Mouse (Mus musculus): Measurements from ENCODE around the gene Nav1.

Gene Nav1

DNA sequence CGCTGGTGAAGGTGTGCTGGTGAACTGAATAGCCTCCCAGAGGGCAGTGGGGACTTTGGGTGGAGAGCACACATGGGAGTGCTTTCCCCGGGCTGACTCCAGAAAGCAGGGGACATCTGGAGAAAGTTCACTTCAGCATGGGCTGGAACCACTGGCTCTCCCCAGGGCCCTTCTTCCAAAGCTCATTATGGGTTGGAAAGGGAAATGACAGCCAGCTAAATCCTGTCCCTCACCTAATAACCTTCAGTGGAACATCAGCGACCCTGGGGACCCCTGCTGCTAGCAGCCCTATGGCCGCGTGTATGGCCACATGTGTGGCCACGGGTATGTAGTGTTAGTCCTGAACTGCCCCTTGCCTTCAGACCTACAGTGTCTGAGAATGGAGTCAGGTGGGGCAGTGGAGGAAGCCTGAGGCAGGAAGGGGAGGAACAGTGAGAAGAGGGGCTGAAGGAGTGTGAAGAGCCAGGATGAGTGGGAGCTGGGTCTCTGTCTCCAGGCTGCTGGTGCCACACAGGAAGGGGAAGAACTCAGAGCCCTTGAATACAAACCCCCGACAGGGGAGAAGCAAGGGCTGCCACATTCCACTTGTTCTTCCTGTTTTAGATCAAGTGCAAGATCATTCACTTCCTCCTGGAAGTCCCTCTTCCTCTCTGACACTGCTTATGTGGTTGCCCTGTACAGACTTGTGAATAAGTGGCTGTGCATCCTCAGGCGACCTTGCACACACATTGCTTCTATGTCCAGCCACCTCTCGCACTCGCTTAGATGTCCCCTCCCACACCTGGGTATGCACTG is 90.4 kb downstream of the Nav1 start:
- no peak for DNase-seq (ENCODE audit: low spot score)

DNA sequence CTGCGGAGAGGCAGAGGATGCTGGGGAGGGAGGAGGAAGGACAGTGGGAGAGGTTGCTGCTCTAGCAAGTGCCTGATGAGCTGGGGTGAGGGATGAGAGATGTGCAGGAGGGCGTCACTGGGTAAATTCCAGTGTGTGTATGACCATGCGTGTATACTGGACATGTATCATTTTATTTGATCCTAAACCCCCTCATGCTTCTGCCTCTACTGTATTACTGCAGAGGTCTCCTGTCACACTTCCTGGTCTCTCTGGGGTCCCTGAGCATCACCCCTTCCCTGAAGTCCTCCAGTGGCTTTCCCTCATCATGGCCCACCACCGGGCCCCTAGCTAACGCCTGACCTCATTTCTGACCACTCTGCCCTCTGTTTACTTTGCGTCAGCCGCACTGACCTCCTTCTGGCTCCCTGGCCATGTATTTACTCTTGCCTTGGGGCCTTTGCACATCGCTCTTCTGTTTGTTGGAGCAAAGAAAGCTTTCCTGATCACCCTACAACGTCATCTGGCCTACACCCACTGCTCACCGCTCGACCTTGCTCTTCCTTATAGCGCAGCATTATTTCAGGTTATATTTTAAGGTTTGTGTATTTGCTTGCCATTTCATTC is 91.4 kb downstream of the Nav1 start:
- DNase-seq (ENCODE audit: low spot score), result no peak

DNA sequence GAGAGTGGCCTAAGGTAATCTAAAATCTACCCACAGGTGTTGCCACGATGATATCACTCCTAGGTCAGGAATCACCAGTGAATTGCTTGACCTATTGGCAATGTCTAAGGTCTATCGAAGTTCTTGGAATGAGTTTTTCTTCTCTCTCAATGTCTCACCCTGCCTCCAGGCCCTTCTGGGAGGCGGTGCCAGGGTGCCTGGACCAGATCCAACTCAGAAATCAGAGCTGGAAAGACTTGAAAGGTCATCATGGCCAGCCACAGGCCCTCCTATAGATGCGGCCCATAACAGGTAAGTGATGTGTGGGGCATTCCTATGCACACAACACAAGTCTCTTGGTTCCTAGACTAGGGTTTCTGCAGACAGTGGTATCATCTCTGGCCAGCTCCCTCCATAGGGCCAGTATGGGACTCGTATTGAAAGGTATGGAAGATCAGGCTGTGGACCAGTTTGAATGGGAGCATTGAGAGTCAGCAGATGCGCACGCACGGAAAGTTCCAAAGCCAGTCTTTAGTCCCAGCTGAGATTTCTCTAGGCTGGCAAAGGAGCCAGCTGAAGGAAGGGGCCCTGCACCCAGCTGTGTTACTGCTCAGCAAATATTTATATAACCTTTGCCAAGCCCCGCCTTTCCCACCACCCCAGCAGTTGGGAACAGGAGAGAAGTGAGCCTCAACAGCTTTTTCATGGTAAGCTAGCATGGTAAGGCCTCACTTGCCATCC is 92.0 kb downstream of the Nav1 start:
- no peak for DNase-seq (ENCODE audit: low spot score)

DNA sequence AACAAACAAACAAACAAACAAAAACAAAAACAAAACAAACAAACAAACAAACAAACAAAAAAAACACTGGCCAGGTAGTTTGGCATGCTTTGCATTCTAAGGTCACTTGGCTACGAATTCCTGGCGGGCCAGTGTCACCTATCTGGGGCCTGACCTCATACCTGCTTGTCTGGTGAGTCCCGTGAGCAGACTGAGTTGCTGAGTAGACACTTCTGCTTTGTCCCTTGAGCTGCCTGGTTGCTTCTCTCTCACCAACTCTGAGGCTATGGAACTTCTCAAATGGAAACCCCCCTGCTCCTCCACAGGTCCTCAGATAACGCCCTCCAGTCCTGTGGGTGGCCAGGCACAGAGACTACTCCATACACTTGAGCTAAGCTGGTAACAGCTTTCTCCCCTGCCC is 93.0 kb downstream of the Nav1 start:
- no peak for DNase-seq (ENCODE audit: low spot score)

DNA sequence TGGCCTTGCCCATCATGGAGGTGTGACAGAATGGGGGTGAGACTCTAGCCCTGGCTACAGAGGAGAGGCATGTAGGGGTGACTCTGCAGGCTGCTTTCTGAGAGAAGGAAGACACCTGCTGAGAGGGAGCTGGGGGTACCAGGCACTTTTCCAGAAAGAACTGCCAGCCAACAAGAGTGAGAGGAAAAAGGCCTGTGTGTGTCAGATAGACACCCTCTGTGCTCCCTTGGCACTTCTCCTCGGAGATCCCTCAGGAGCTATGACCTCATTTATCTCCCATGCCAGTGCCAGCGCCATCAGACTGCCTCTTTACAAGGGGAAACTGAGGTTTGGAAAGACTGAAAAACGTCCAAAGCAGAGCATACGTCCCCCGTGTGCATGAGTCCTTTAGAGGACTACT is 93.6 kb downstream of the Nav1 start:
- no peak for DNase-seq (ENCODE audit: low spot score)

DNA sequence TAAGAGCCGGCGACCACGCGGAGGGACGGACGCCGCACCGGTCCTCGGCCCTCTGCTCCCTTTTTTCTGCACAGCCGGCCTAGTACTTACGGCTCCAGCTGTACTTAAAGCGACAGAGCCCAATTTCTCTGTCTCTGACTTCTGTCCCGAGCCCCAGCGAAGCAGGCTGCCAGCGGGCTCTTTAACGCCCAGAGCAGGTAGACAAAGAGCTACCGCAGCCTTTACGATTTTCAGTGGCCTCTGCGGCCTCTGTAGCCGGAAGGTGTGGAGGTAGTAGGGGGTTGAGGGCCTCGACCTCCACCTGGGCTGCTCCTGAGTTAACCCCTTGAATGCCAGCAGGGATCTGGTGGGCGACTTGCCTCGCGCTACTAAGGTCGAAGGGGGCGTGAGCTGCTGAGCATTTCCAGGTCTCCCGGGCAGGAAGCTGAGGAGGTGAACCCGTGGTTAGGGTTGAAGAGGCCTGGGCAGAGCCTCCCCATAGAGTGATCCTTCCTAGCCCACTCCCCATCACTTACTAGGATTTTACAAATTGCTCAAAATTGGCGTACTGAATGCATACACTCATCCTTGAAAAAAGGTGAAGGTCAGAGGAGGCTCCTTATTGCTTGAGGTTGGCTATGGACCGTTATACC is 96.6 kb downstream of the Nav1 start:
- DNase-seq (ENCODE audit: low spot score), result peak; percentile 42

DNA sequence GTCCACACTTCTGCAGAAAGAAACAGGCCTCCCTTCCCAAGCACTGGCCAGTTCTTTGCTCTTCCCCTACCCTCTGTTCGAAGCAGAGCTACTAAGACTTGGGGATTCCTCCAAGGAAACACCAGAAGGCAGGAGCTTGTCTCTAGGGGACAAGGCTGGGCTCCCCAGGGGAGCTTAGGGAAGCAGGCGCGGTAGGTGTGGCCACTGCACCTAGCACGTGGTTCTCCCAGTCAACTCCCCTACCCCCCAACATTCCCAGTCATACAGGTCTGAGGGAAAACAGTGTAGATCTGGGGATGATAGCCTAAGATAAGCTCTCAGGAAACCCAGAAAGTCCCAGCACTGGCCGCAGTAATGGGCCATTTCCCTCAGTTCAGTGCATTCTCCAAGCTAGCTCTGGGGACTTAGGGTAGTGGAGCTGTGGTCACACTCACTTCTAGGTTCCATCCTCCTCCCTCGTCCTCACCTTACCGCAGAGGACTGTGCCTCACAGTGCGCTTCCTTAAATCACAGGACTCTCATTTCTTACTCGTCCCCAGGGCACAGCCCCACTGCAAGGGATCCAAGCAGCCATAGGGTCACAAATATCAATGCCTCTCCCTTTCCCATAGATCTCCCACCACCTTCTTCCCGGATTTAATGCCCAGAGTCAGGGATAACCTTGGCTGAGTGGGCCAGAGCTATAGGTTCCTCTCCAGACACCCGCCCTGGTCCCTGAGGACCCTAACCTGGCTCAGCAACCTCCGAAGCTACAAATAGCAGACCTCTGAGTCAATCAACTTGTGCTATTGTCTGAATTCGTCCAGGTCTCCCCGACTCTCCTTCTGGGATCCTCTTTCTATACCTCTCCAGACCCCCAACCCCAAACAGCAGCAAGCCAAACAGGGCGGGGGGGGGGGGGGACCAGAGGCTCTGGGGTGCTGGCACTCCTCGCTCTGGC is 97.7 kb downstream of the Nav1 start:
- no peak for DNase-seq (ENCODE audit: low spot score)

DNA sequence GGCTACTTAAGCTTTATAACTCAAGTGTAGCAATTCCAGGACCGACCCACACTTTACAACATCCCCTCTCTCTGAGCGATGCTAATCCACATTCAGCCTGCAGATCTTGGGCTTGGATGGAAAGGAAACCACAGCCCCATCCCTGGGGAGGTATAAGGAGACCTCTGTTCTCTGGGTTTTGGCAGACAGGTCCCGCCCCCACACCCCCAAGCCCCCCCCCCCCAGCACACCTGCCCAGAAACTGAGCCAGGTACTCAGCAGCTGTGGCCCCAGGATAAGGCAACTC is 98.8 kb downstream of the Nav1 start:
- no peak for DNase-seq (ENCODE audit: low spot score)

DNA sequence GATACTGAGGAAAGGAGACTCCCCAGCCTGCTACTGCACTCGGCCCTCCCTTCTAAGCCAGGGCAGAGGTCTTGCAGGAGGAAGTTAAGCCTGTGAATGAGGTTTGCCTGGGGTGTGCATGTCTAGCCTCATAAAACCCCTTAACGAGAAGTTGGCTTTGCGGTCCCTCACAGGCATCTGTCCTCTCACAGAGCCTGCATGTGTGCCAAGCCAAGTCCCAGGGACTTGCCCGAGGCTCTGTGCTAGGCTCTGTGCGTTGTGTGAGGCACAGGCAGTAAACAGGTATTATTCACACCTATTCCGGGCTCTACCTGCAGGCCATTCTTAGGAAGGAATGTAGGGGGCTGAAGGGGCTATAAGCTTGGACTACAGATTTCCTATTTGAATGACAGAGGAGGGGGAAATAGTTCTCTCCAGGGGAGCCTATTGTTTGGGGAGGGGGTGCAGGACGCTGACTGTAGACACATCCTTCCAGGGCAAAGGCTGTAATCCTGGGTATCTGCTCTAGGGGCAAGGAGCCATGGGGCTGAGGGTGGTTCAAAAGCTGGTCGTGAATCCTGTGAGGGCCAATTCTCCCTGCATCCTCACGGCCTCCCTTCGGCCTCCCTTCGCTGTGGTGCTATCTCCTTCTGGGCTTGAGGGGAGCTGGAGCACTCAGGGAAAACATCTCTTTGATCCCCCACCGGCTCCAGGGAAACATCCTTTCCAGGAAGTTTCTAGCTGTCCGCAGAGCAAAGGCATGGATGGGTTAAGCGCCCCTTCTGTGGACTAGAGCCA is 99.3 kb downstream of the Nav1 start:
- DNase-seq (ENCODE audit: low spot score), result no peak

DNA sequence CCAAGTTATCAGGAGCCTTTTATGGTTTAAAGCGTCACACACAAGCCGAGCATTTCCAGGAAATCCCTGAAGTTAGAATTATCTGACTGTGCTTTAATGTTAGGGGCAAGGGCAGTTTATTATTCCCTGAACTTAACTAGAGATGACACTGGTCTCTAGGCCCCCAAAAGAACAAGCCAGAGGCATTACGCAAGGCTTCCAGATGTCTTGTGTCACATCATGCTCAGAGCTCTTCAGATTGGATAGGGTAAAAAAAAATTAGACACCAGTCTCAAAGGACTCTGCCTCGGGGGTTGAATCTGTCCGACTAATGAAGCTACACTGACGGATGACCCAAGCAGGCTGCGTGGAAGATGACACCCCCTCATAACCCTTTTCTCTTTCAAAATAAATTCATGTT is 101.6 kb downstream of the Nav1 start:
- DNase-seq (ENCODE audit: low spot score), result no peak

DNA sequence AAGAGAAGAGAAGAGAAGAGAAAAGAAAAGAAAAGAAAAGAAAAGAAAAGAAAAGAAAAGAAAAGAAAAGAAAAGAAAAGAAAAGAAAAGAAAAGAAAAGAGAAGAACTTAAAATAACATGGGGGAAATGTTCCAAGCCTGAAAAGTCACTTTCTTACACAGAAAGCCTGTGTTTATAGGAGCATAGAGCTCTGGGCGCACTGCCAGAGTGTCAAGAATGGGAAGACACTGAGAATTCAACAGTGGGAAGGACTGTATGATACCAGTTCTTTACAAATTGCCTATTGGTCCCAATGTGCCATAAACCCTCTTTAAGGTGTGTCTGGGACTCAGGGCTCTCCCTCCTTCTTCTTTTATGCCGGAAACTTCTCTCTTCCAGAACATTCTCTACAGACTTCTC is 103.7 kb downstream of the Nav1 start:
- DNase-seq (ENCODE audit: low spot score), result no peak

DNA sequence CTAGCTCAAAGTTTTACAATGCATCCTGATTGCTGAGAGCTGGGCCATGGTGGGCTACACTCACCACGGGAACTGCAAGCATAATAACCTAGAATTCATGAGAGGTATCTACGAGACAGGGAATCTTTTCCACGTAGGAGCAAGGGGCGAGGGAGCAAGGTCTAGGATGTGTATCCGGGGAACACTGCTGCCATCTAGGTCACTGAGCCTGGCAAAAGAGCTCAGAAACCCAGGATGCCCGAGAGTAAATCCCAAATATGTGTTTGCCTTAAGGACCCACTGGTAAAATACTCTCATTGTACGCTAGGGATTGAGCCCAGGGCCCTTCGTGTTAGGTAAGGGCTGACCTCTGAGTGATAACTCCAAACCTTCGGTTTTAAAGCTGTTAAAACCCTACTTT is 104.3 kb downstream of the Nav1 start:
- DNase-seq (ENCODE audit: low spot score), result no peak

DNA sequence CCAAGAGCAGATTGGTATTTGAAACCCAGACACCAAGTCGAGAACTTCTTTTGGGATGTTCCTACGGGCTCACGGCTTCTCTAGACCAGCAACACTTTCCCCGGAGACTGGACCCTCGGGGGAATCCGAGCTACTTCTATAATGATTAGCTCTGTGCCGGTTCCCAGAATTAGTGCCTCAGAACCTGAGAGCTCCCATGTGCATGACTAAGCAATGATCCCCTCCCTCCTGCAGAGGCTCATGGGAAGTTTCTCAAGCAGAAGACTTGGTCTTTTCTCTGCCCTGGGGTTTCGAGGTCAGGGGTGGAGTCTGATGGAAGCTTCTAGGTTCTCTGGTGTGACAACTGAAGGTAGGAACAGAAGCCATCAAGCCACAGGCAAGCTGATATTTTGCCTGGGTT is 105.0 kb downstream of the Nav1 start:
- DNase-seq (ENCODE audit: low spot score), result no peak

DNA sequence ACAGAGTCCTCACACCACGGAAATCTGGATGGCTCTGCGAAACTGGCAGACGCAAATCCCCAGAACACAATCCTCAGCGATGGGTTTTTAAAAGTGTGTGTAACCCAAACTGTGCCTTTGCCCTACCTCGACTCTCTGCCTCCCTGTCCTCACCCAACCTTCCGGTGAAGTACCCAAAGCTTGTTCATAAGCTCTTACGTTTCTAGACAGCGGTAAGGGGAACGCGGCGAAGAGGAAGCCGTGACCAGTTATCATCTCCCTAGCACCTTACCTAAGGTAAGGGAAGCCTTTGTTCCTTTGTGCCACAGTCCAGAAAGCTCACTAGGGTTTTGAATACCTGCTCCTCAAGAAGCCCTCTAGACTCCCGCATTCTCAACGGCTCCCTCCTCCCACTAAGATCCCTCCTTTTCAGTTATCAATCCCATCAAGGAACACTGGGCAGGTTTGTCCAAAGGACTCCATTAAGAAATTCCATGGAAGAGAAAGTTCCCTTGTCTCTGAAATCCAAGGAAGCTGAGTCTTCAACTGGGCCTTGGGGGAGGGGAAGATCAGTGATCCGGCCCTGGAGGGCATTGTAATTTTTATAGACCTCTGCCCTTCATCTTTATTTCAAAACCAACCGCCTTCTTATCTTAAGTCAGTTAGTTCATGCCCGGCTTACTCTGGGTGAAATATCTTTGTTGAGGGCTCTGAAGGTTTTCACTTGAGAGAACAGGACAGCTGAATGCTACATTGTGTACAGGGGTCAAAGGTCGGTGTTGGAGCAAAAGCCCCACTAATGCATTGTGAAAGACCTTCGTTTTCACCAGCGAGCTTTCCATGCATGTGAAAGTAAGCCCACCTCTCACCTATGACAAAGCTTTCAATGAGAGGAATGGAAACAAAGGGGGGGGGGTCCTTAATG is 108.4 kb downstream of the Nav1 start:
- DNase-seq (ENCODE audit: low spot score), result no peak

DNA sequence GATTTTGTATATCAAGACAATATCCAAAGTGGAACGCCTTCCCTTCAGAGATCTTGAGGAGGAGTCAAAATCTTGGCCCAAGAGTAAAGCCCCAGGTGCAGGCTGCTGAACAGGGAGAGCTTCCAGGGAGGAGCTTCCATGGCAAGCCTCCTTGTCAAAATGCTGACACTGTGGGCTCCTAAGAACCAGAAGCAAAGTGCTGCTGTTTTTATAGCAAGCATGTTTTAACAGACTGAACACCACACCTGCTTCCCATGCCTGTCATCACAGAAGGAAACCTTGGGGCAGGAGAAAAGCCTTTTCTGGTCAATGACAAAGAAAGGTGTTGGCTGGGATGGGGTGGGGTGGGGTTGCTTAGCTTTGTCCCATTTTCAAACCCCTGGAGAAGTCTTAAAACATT is 112.0 kb downstream of the Nav1 start:
- no peak for DNase-seq (ENCODE audit: low spot score)

DNA sequence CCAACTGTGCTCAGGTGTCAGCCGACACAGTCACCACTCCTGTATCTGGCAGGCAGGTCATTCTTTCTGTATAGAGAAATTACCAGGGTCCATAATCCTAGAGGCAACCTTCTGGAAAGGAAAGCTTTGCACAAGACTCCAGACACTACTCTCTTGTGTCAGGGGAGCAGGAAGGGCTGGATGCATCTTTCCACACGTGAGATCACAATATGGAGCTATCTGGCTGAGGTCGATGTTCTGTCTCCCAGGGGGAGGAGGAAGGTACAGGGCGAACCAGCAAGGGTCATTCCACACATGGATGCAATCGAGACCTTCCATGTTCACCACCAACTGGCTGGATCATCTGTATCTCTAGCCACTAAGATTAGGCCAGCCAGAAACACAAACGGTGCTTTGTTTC is 113.2 kb downstream of the Nav1 start:
- no peak for DNase-seq (ENCODE audit: low spot score)

DNA sequence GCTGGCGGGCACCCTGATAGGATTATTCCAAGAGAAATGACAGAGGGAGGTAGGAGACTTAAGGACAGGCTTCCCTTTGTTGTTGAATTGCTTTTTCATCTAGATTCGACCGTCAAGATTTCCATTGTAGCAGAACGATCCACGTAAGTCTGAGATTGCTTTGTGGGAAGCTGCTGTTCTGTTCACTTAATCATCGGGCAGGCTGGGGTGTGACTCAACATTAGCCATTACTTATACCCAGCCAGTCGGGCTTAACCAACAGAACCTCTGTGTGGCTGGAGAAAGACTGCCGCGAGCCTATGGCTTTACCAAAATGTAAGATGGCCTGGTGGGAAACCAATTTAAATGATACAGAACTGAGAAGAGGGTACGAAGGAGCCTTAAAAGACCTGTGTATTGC is 114.7 kb downstream of the Nav1 start:
- no peak for DNase-seq (ENCODE audit: low spot score)

DNA sequence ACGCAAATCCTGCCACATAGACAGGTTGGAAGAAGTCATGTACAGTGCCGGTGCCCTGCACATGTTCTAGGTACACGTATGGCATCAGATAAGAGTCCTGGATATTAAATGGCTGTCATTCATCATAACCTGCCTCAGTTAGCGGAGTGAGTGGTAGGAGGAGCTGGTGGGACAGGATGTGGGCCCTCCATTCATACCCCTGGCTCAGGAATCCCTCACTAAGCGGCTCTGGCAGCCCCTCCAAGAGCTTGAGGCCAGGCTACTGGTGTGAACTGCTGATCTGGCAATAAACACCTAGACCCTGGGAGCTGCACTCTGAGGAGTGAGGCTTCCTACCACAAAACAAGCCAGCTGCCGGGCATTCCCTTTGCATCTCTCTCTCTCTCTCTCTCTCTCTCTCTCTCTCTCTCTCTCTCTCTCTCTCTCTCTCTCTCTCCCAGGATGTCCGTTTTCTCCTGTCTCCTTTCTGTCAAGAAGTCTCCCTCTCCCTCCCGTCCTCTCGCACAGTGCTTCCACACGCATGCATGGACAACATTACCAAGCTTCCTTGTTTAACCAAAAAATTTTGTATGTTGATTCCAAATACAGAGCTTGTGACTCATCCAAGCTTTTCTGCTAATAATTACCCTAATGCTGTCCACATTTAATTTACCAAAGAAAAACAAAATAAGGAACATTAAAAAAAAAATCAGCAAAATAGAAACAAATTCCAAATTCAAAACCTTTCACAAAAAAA is 116.0 kb downstream of the Nav1 start:
- DNase-seq (ENCODE audit: low spot score), result no peak

DNA sequence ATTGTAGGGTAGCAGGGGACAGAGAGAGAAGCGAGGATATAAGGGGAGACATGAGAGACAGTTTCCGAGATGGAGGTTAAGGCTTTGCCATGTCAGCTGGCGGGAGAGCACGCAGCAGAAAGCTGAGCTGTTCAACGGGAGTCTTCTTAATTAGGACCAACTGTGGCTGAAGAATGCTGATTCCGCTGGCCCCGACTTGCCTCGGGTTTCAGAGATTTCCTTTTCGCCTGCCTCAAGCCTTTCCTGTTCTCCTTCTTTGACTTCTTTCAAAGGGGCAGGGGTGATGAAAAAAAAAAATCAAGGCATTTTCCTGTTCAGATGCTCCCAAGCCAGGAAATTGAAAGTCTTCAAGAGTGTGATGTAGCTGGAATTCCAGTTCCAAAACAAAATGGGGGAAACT is 118.2 kb downstream of the Nav1 start:
- no peak for DNase-seq (ENCODE audit: low spot score)
